ENCODE assay signal across 8 mouse cellular contexts in genomic region chr12:8379795-8380521, GRCm38 (mm10).
DNase-seq lines count a peak whose midpoint lies in the region; ATAC-seq and TF ChIP-seq lines count a peak whose summit lies in the region.

No protein-coding gene starts in this region.

- DNase-seq in 3134 (ENCODE audit: extremely low read depth, insufficient read length, low spot score) = peak; percentile 82
- DNase-seq in adrenal gland, adult 18-20 months (ENCODE audit: low spot score in 2 of 2) = peak; percentile 78 to 80
- peak; percentile 80 for DNase-seq in heart, embryonic 10.5 days (ENCODE audit: low spot score)
- DNase-seq in kidney, postnatal 10 days = peak; percentile 92
- no peak for DNase-seq in midbrain, postnatal 0 days (ENCODE audit: low spot score)
- no peak for DNase-seq in right cerebral cortex, postnatal 36 days (ENCODE audit: low spot score in 2 of 2)
- DNase-seq in retina, postnatal 1 day = no peak

- peaks cover 26% of the 10 kb centered on the region for H3K4me1 ChIP-seq in heart, embryonic 10.5 days
- peaks cover 10% of the 10 kb centered on the region; the same call in 1 of the 2 replicates for H3K4me1 ChIP-seq in stomach, embryonic 14.5 days (ENCODE audit: control insufficient read depth, insufficient read depth, low read length)
- H3K4me1 ChIP-seq in midbrain, postnatal 0 days (ENCODE audit: insufficient read depth, low read length) = no peaks in the 10 kb centered on the region

- H3K4me2 ChIP-seq in stomach, embryonic 14.5 days (replicated peaks; ENCODE audit: low read depth, low read length) = no peak overlapping the region
- no peak overlapping the region for H3K4me2 ChIP-seq in midbrain, postnatal 0 days (ENCODE audit: low read depth, low read length, poor library complexity, severe bottlenecking)

- H3K4me3 ChIP-seq in heart, embryonic 10.5 days = no peak overlapping the region
- H3K4me3 ChIP-seq in stomach, embryonic 14.5 days (ENCODE audit: low read depth, low read length) = no peak overlapping the region
- no peak overlapping the region for H3K4me3 ChIP-seq in midbrain, postnatal 0 days (ENCODE audit: low read depth, low read length)

- no peak overlapping the region for H3K9ac ChIP-seq in stomach, embryonic 14.5 days (replicated peaks; ENCODE audit: low read depth, low read length)
- H3K9ac ChIP-seq in midbrain, postnatal 0 days (replicated peaks; ENCODE audit: low read length, poor library complexity, severe bottlenecking) = no peak overlapping the region

- ATAC-seq in stomach, embryonic 14.5 days (ENCODE audit: insufficient number of reproducible peaks, insufficient read depth, low FRiP score, low read depth) = peak; percentile 64
- no peak for ATAC-seq in midbrain, postnatal 0 days (ENCODE audit: low FRiP score)

- WGBS in heart, embryonic 10.5 days = 52% methylated on average over 8 of the region's 8 CpGs
- 42% methylated on average over 8 of the region's 8 CpGs for WGBS in stomach, embryonic 14.5 days
- 62% methylated on average over 8 of the region's 8 CpGs for WGBS in midbrain, postnatal 0 days

- H3K27me3 ChIP-seq in heart, embryonic 10.5 days (ENCODE audit: insufficient read depth, poor library complexity, severe bottlenecking) = no peaks in the 10 kb centered on the region
- no peaks in the 10 kb centered on the region for H3K27me3 ChIP-seq in stomach, embryonic 14.5 days (ENCODE audit: control insufficient read depth, insufficient read depth, low read length)
- H3K27me3 ChIP-seq in midbrain, postnatal 0 days (ENCODE audit: insufficient read depth, low read length) = no peaks in the 10 kb centered on the region

- H3K27ac ChIP-seq in heart, embryonic 10.5 days = peak overlapping the region; percentile 67
- 0 out of 2 replicates have a peak overlapping the region, but pooled peaks have one; percentile 10 for H3K27ac ChIP-seq in stomach, embryonic 14.5 days (ENCODE audit: low read length)
- H3K27ac ChIP-seq in midbrain, postnatal 0 days (ENCODE audit: low read depth, low read length) = no peak overlapping the region

- TF ChIP-seq CTCF in midbrain, postnatal 0 days (IDR thresholded peaks at IDR 0.05) = no peak

- no peaks in the 10 kb centered on the region for H3K9me3 ChIP-seq in heart, embryonic 10.5 days
- H3K9me3 ChIP-seq in stomach, embryonic 14.5 days (ENCODE audit: control insufficient read depth, low read depth, low read length) = no peaks in the 10 kb centered on the region
- H3K9me3 ChIP-seq in midbrain, postnatal 0 days (ENCODE audit: low read length) = no peaks in the 10 kb centered on the region

- no peaks in the 10 kb centered on the region for H3K36me3 ChIP-seq in heart, embryonic 10.5 days
- H3K36me3 ChIP-seq in stomach, embryonic 14.5 days (ENCODE audit: control insufficient read depth, insufficient read depth, low read length) = no peaks in the 10 kb centered on the region
- no peaks in the 10 kb centered on the region for H3K36me3 ChIP-seq in midbrain, postnatal 0 days (ENCODE audit: insufficient read depth, low read length)

Comparison
In these comparisons a context has a peak if more than half of its experiments do, and no peak if none do; other contexts are left out.
1. DNase-seq: peak in 3134 (single experiment), adrenal gland, adult 18-20 months (2 of 2), heart, embryonic 10.5 days (single experiment) and kidney, postnatal 10 days (single experiment); none in midbrain, postnatal 0 days (single experiment), right cerebral cortex, postnatal 36 days (0 of 2) and retina, postnatal 1 day (single experiment).